Mouse (Mus musculus) cerebellum, adult (tissue): ENCODE results near the gene Klrk1.
"Not testable (repeated sequence)": the region's sequence is repeated elsewhere in the genome, so short reads cannot be mapped to it uniquely, and the experiment has no call there.

Experiments used
- ATAC-seq: cut with Nextera tagmentation; 2 replicates; pipeline ENCODE4 v1.9.2; 2017; ENCODE audit warnings: mild to moderate bottlenecking, moderate library complexity, mixed read lengths; ENCODE audit not compliant: insufficient number of reproducible peaks, low FRiP score, low TSS enrichment

Gene Klrk1

GRCm38 (mm10) chr6:129623735-129624134 is at the start of gene Klrk1:
TSS of gene Klrk1 (minus strand) at chr6:129623864.
- no peak for ATAC-seq

GRCm38 (mm10) chr6:129661301-129661700 is 37.6 kb upstream of the Klrk1 start:
- ATAC-seq, result not testable (repeated sequence)

- ATAC-seq, result not testable (repeated sequence)
Measured at GRCm38 (mm10) chr6:129660589-129660988, 36.9 kb upstream of the Klrk1 start, which contains the start of gene Klrc2. TSS of gene Klrc2 (minus strand) at chr6:129660689.

GRCm38 (mm10) chr6:129644054-129644453 is 20.4 kb upstream of the Klrk1 start:
- ATAC-seq, result not testable (repeated sequence)

GRCm38 (mm10) chr6:129643237-129643636 is 19.6 kb upstream of the Klrk1 start, which contains the start of gene Klrc3:
TSS of gene Klrc3 (minus strand) at chr6:129643337.
- not testable (repeated sequence) for ATAC-seq

- ATAC-seq, result not testable (repeated sequence)
Measured at GRCm38 (mm10) chr6:129631046-129631445, 7.4 kb upstream of the Klrk1 start.

- no peak for ATAC-seq
Measured at GRCm38 (mm10) chr6:129608372-129608771, 15.3 kb downstream of the Klrk1 start.

GRCm38 (mm10) chr6:129591508-129591907 is 32.2 kb downstream of the Klrk1 start, which contains the start of gene Klrd1:
TSS of gene Klrd1 (plus strand) at chr6:129591782.
- no peak for ATAC-seq

- ATAC-seq, result no peak
Measured at GRCm38 (mm10) chr6:129583014-129583413, 40.6 kb downstream of the Klrk1 start.

GRCm38 (mm10) chr6:129581896-129582295 is 41.8 kb downstream of the Klrk1 start:
- ATAC-seq, result no peak

GRCm38 (mm10) chr6:129581274-129581673 is 42.4 kb downstream of the Klrk1 start:
- no peak for ATAC-seq

GRCm38 (mm10) chr6:129577605-129578004 is 46.1 kb downstream of the Klrk1 start, which contains the start of gene Klre1:
TSS of gene Klre1 (plus strand) at chr6:129577905.
- no peak for ATAC-seq

GRCm38 (mm10) chr6:129575315-129575714 is 48.3 kb downstream of the Klrk1 start:
- ATAC-seq, result no peak

GRCm38 (mm10) chr6:129565257-129565656 is 58.4 kb downstream of the Klrk1 start:
- ATAC-seq, result no peak
